Mouse (Mus musculus): Measurements from ENCODE around the gene Rnaseh1. TPM values are rescaled to one million over a fixed set of nuclear protein-coding genes. Genes with fewer than 3 reads are reported as not detected.
A peak's percentile ranks its signal among the peaks of the same experiment; 100 is the strongest.

Gene Rnaseh1
- 29.3 and 31.8 TPM in 2 replicates for polyA plus RNA-seq (2015; fragmentation: Nextera tagmentation; extraction: Ambion mirVana)

- H3K4me3 ChIP-seq: peak within 1 kb of the TSS; percentile 91
- peaks cover 8% of the 10 kb centered on the region for H3K4me1 ChIP-seq
- H3K36me3 ChIP-seq: peaks cover 14% of the 10 kb centered on the region
- H3K27me3 ChIP-seq: peaks cover 9% of the 10 kb centered on the region; the same call in 1 of the 2 replicates
- whole genome bisulfite sequencing: 1% methylated on average over 52 of the region's 52 CpGs
- no peaks in the 10 kb centered on the region for H3K9me3 ChIP-seq
- H3K9ac ChIP-seq: peak within 1 kb of the TSS; percentile 76
- peak; percentile 85 for ATAC-seq (ENCODE audit: insufficient number of reproducible peaks, low FRiP score, low TSS enrichment, low read depth)
- peak within 1 kb of the TSS; percentile 72; the same call in 1 of the 2 replicates for H3K27ac ChIP-seq
- H3K4me2 ChIP-seq: peak within 1 kb of the TSS; percentile 71
These were observed at the start of gene Rnaseh1 for GRCm38 (mm10) chr12:28649141-28650110. Gene Rnaseh1, plus strand, starts transcription at chr12:28649602.

GRCm38 (mm10) chr12:28602259-28602658 is 47.1 kb upstream of the Rnaseh1 start:
- WGBS: 9% methylated on average over 4 of the region's 4 CpGs
- Histone ChIP-seq H3K9ac (no peak overlapping the region), H3K4me2 (no peak overlapping the region), H3K36me3 (no peaks in the 10 kb centered on the region), H3K27ac (no peak overlapping the region), H3K4me3 (no peak overlapping the region), H3K27me3 (peaks cover 7% of the 10 kb centered on the region; the same call in 1 of the 2 replicates), H3K4me1 (peaks cover 5% of the 10 kb centered on the region; the same call in 1 of the 2 replicates), H3K9me3 (no peaks in the 10 kb centered on the region)
- no peak for ATAC-seq (ENCODE audit: insufficient number of reproducible peaks, low FRiP score, low TSS enrichment, low read depth)

- Histone ChIP-seq H3K27me3 (peaks cover 7% of the 10 kb centered on the region; the same call in 1 of the 2 replicates), H3K9ac (no peak overlapping the region), H3K4me3 (no peak overlapping the region), H3K4me2 (no peak overlapping the region), H3K9me3 (no peaks in the 10 kb centered on the region), H3K4me1 (peaks cover 12% of the 10 kb centered on the region; the same call in 1 of the 2 replicates), H3K27ac (no peak overlapping the region), H3K36me3 (no peaks in the 10 kb centered on the region)
- 48% methylated on average over 1 of the region's 1 CpGs for WGBS
- no peak for ATAC-seq (ENCODE audit: insufficient number of reproducible peaks, low FRiP score, low TSS enrichment, low read depth)
These were observed 45.9 kb upstream of the Rnaseh1 start for GRCm38 (mm10) chr12:28603494-28603893.

GRCm38 (mm10) chr12:28607546-28608305 is 41.7 kb upstream of the Rnaseh1 start:
- Histone ChIP-seq H3K9me3 (no peaks in the 10 kb centered on the region), H3K27ac (no peak overlapping the region), H3K9ac (no peak overlapping the region), H3K4me3 (no peak overlapping the region), H3K4me2 (no peak overlapping the region), H3K27me3 (no peaks in the 10 kb centered on the region), H3K4me1 (peaks cover 7% of the 10 kb centered on the region; the same call in 1 of the 2 replicates), H3K36me3 (no peaks in the 10 kb centered on the region)
- no peak for ATAC-seq (ENCODE audit: insufficient number of reproducible peaks, low FRiP score, low TSS enrichment, low read depth)
- WGBS: 52% methylated on average over 17 of the region's 17 CpGs

- Histone ChIP-seq H3K4me3 (no peak overlapping the region), H3K9ac (no peak overlapping the region), H3K9me3 (no peaks in the 10 kb centered on the region), H3K36me3 (no peaks in the 10 kb centered on the region), H3K27ac (no peak overlapping the region), H3K4me1 (peaks cover 7% of the 10 kb centered on the region; the same call in 1 of the 2 replicates), H3K4me2 (no peak overlapping the region), H3K27me3 (no peaks in the 10 kb centered on the region)
- WGBS: 37% methylated on average over 6 of the region's 6 CpGs
- no peak for ATAC-seq (ENCODE audit: insufficient number of reproducible peaks, low FRiP score, low TSS enrichment, low read depth)
These were observed 37.0 kb upstream of the Rnaseh1 start for GRCm38 (mm10) chr12:28612391-28612790.

- WGBS: 68% methylated on average over 7 of the region's 7 CpGs
- Histone ChIP-seq H3K36me3 (no peaks in the 10 kb centered on the region), H3K4me1 (no peaks in the 10 kb centered on the region), H3K4me2 (no peak overlapping the region), H3K9me3 (no peaks in the 10 kb centered on the region), H3K9ac (no peak overlapping the region), H3K27ac (no peak overlapping the region), H3K27me3 (no peaks in the 10 kb centered on the region), H3K4me3 (no peak overlapping the region)
- no peak for ATAC-seq (ENCODE audit: insufficient number of reproducible peaks, low FRiP score, low TSS enrichment, low read depth)
These were observed 35.0 kb upstream of the Rnaseh1 start for GRCm38 (mm10) chr12:28614401-28614800.

GRCm38 (mm10) chr12:28617297-28617696 is 32.1 kb upstream of the Rnaseh1 start:
- Histone ChIP-seq H3K36me3 (no peaks in the 10 kb centered on the region), H3K27me3 (no peaks in the 10 kb centered on the region), H3K4me1 (peaks cover 5% of the 10 kb centered on the region; the same call in 1 of the 2 replicates), H3K4me2 (no peak overlapping the region), H3K27ac (no peak overlapping the region), H3K9ac (no peak overlapping the region), H3K9me3 (no peaks in the 10 kb centered on the region), H3K4me3 (no peak overlapping the region)
- ATAC-seq (ENCODE audit: insufficient number of reproducible peaks, low FRiP score, low TSS enrichment, low read depth): no peak
- 44% methylated on average over 4 of the region's 4 CpGs for whole genome bisulfite sequencing

GRCm38 (mm10) chr12:28621451-28622166 is 27.8 kb upstream of the Rnaseh1 start:
- no peak for ATAC-seq (ENCODE audit: insufficient number of reproducible peaks, low FRiP score, low TSS enrichment, low read depth)
- Histone ChIP-seq H3K27ac (no peak overlapping the region), H3K4me1 (peaks cover 5% of the 10 kb centered on the region; the same call in 1 of the 2 replicates)

GRCm38 (mm10) chr12:28622167-28622532 is 27.3 kb upstream of the Rnaseh1 start:
- H3K4me3 ChIP-seq: no peak overlapping the region
- H3K4me1 ChIP-seq: peaks cover 5% of the 10 kb centered on the region; the same call in 1 of the 2 replicates
- no peaks in the 10 kb centered on the region for H3K36me3 ChIP-seq
- WGBS: 45% methylated on average over 5 of the region's 5 CpGs
- H3K4me2 ChIP-seq: no peak overlapping the region
- ATAC-seq (ENCODE audit: insufficient number of reproducible peaks, low FRiP score, low TSS enrichment, low read depth): no peak
- H3K27me3 ChIP-seq: no peaks in the 10 kb centered on the region
- no peak overlapping the region for H3K27ac ChIP-seq
- no peak overlapping the region for H3K9ac ChIP-seq
- no peaks in the 10 kb centered on the region for H3K9me3 ChIP-seq

More at GRCm38 (mm10) chr12:28621451-28622166, 27.8 kb upstream of the Rnaseh1 start:
- Histone ChIP-seq H3K4me3 (no peak overlapping the region), H3K27me3 (no peaks in the 10 kb centered on the region), H3K36me3 (no peaks in the 10 kb centered on the region), H3K4me2 (no peak overlapping the region), H3K9me3 (no peaks in the 10 kb centered on the region), H3K9ac (no peak overlapping the region)
- WGBS: 29% methylated on average over 7 of the region's 7 CpGs

- no peak overlapping the region for H3K4me2 ChIP-seq
- no peak for ATAC-seq (ENCODE audit: insufficient number of reproducible peaks, low FRiP score, low TSS enrichment, low read depth)
- H3K27me3 ChIP-seq: no peaks in the 10 kb centered on the region
- 80% methylated on average over 1 of the region's 1 CpGs for WGBS
- H3K27ac ChIP-seq: no peak overlapping the region
- H3K4me1 ChIP-seq: peaks cover 5% of the 10 kb centered on the region; the same call in 1 of the 2 replicates
- no peaks in the 10 kb centered on the region for H3K36me3 ChIP-seq
- H3K9me3 ChIP-seq: no peaks in the 10 kb centered on the region
- no peak overlapping the region for H3K4me3 ChIP-seq
- no peak overlapping the region for H3K9ac ChIP-seq
These were observed 26.8 kb upstream of the Rnaseh1 start for GRCm38 (mm10) chr12:28622641-28623040.

- H3K27me3 ChIP-seq: no peaks in the 10 kb centered on the region
- no peaks in the 10 kb centered on the region for H3K9me3 ChIP-seq
- no peak within 1 kb of the TSS for H3K4me3 ChIP-seq
- H3K36me3 ChIP-seq: peaks cover 4% of the 10 kb centered on the region
- 48% methylated on average over 5 of the region's 5 CpGs for WGBS
- peaks cover 5% of the 10 kb centered on the region; the same call in 1 of the 2 replicates for H3K4me1 ChIP-seq
- no peak for ATAC-seq (ENCODE audit: insufficient number of reproducible peaks, low FRiP score, low TSS enrichment, low read depth)
- no peak within 1 kb of the TSS for H3K27ac ChIP-seq
- no peak within 1 kb of the TSS for H3K4me2 ChIP-seq
- no peak within 1 kb of the TSS for H3K9ac ChIP-seq
These were observed 26.2 kb upstream of the Rnaseh1 start, which contains the start of gene Colec11 for GRCm38 (mm10) chr12:28623195-28623594. Gene Colec11, minus strand, starts transcription at chr12:28623377.

Data from limb, embryonic 15.5 days (tissue).